Mouse (Mus musculus) heart, adult 2 months (tissue): ENCODE results near the gene Esr1.

Source experiments
- CTCF ChIP-seq: fragments of 200-600 bp; IDR thresholded peaks from 2 replicates; pipeline ENCODE4 v1.8.1; 2022; ENCODE audit warnings: antibody characterized with exemption, mild to moderate bottlenecking, moderate library complexity
- EP300 ChIP-seq: fragments of 200-500 bp; IDR thresholded peaks from 2 replicates; pipeline ENCODE4 v1.6.1; 2011; ENCODE audit warnings: low read depth, low read length, control low read depth; ENCODE audit not compliant: insufficient read depth
- POLR2A ChIP-seq: fragments of 200-500 bp; IDR thresholded peaks from 2 replicates; pipeline ENCODE4 v1.6.1; 2011; ENCODE audit warnings: mild to moderate bottlenecking, low read depth, low read length, control low read depth; ENCODE audit not compliant: insufficient read depth

DNA sequence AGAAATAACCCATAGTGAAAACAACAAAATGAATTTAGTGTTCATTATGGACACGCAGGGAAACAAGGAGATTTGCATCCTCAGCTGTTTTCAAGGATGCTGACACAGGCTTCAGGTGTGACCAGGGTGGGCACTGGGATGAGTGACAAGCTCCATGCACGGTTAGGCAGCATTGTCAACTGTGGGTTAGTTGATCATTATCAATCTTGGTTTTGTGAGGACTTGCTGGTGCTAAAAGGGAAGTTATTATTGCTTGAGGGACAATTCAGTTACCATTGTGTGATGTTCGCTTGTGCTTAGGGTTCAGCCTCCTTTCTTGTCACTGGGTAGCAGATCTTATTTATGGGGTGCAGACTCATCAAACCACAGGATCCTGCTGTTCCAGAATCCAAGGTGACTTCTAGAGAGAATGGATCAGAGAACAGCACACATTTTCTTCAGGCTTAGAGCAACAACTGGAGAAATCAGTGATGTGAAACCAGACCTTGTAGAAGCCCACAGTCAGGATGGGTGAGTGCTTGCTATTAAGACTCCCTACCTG is 186.9 kb downstream of the Esr1 start:
- TF ChIP-seq CTCF (no peak), EP300 (no peak), POLR2A (no peak)
